1 mouse cellular context compared by ENCODE assay signal in the genomic region with DNA sequence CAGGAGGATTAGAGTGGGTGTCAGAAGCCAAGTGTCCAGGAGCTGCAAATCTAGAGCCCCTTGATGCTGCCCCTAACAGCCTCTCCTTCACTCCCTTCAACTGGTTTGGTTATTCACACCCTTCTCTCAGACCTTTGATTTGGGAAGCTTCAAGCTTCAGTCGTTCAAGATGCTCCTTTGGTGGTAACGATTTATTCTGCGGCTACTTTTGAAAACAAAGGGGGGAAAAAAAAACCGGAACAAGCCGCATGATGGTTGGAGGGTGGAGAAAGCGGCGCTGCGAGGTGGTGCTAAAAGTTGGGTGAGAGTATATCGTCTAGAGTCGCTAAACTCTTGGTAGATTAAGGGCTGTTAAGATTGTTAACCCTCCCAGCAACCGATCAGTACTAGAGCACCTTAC.
A peak's percentile ranks its signal among the peaks of the same experiment; 100 is the strongest.
TF ChIP-seq lines count a peak whose summit lies in the region.

No protein-coding gene starts in this region.

TF ChIP-seq in CH12.LX, 34 proteins besides CTCF, POLR2A, EP300 and RAD21 (continued from another document):
- no peak for TF ChIP-seq E2F4 (IDR thresholded peaks at IDR 0.05; ENCODE audit: insufficient replicate concordance, low read depth, low read length)
- no peak for TF ChIP-seq MAFK (IDR thresholded peaks at IDR 0.05; ENCODE audit: insufficient replicate concordance, low read length)
- no peak for TF ChIP-seq USF1 (IDR thresholded peaks at IDR 0.05; ENCODE audit: low read depth, low read length)
- TF ChIP-seq UBTF (IDR thresholded peaks at IDR 0.05; ENCODE audit: low read depth, low read length) = 0 out of 2 replicates have a peak, but pooled peaks have one; percentile 36
- no peak for TF ChIP-seq RCOR1 (conservative IDR thresholded peaks at IDR 0.05; ENCODE audit: low read depth, low read length)
- no peak for TF ChIP-seq NRF1 (IDR thresholded peaks at IDR 0.05; ENCODE audit: low read depth, low read length)
- TF ChIP-seq ETS1 (conservative IDR thresholded peaks at IDR 0.05; ENCODE audit: low read depth, low read length) = no peak
- no peak for TF ChIP-seq MAZ (IDR thresholded peaks at IDR 0.05; ENCODE audit: low read depth, low read length)
- peak; percentile 62 for TF ChIP-seq MXI1 (IDR thresholded peaks at IDR 0.05; ENCODE audit: low read depth, low read length)
- no peak for TF ChIP-seq HCFC1 (IDR thresholded peaks at IDR 0.05; ENCODE audit: low read depth, low read length)
- TF ChIP-seq ZMIZ1 (IDR thresholded peaks at IDR 0.05; ENCODE audit: low read depth, low read length) = no peak
- TF ChIP-seq ZKSCAN1 (IDR thresholded peaks at IDR 0.05; ENCODE audit: borderline replicate concordance, low read depth, low read length) = no peak
